Mouse (Mus musculus) hindbrain, embryonic 14.5 days (tissue): ENCODE measurements at regions not wholly inside any gene's neighbourhood (a gene's known extent, or its start where the extent isn't known, plus 50 kb on each side); places are given as distances from the start of the nearest gene placed in this dataset.
A peak's percentile ranks its signal among the peaks of the same experiment; 100 is the strongest.

Experiments used
- ATAC-seq: fragments of 200-750 bp; cut with Nextera tagmentation; 2 replicates; pipeline ENCODE4 v1.8.0; 2017; ENCODE audit warnings: moderate number of reproducible peaks, mild to moderate bottlenecking, moderate TSS enrichment, moderate library complexity; ENCODE audit not compliant: low FRiP score
- DNase-seq: peaks from one replicate; pipeline ENCODE4 v3.0.0-alpha.2; 2015; ENCODE audit warnings: low spot score
- H3K27ac ChIP-seq: fragments of 300-500 bp; sonication (generic); 2 replicates; pipeline ENCODE4 v1.5.1; 2014; ENCODE audit warnings: mild to moderate bottlenecking, moderate library complexity
- H3K27me3 ChIP-seq: fragments of 300-500 bp; sonication (generic); 2 replicates; pipeline ENCODE4 v1.6.1; 2014; ENCODE audit warnings: mild to moderate bottlenecking, low read length, mixed read lengths; ENCODE audit not compliant: control insufficient read depth, insufficient read depth
- H3K36me3 ChIP-seq: fragments of 300-500 bp; sonication (generic); replicated peaks from 2 replicates; pipeline ENCODE4 v1.6.1; 2014; ENCODE audit not compliant: control insufficient read depth, insufficient read depth
- H3K4me1 ChIP-seq: fragments of 300-500 bp; sonication (generic); replicated peaks from 2 replicates; pipeline ENCODE4 v1.6.1; 2014; ENCODE audit warnings: antibody characterized with exemption, low read length, mixed read lengths; ENCODE audit not compliant: control insufficient read depth, insufficient read depth
- H3K4me2 ChIP-seq: fragments of 300-500 bp; sonication (generic); replicated peaks from 2 replicates; pipeline ENCODE4 v1.6.1; 2014; ENCODE audit warnings: mild to moderate bottlenecking, moderate library complexity
- H3K4me3 ChIP-seq: fragments of 300-500 bp; sonication (generic); replicated peaks from 2 replicates; pipeline ENCODE4 v1.5.1; 2014; ENCODE audit warnings: mild to moderate bottlenecking, low read length
- H3K9ac ChIP-seq: fragments of 300-500 bp; sonication (generic); 2 replicates; pipeline ENCODE4 v1.6.1; 2014
- H3K9me3 ChIP-seq: fragments of 300-500 bp; sonication (generic); 2 replicates; pipeline ENCODE4 v1.6.1; 2016; ENCODE audit warnings: low read length; ENCODE audit not compliant: control insufficient read depth
- WGBS: fragments of 180-500 bp; shearing (Covaris S2); extraction: QIAGEN DNeasy Blood & Tissue Kit; methylation state at CpG from one replicate; pipeline ENCODE4 v1.1.7; 2014; 5-methylcytosine and 5-hydroxymethylcytosine counted together

GRCm38 (mm10) chr5:91456924-91457323, 54.1 kb upstream of the Btc start:
- WGBS: 48% methylated on average over 3 of the region's 3 CpGs
- no peak; the same call in 1 of the 2 replicates for ATAC-seq

GRCm38 (mm10) chr5:91464876-91465508, 52.4 kb upstream of the Parm1 start:
- no peaks in the 10 kb centered on the region for H3K36me3 ChIP-seq
- WGBS: 51% methylated on average over 4 of the region's 4 CpGs
- no peaks in the 10 kb centered on the region for H3K27me3 ChIP-seq
- no peak overlapping the region for H3K4me2 ChIP-seq
- no peaks in the 10 kb centered on the region for H3K4me1 ChIP-seq
- ATAC-seq: peak; percentile 89
- H3K4me3 ChIP-seq: no peak overlapping the region
- peak; percentile 78 for DNase-seq
- H3K27ac ChIP-seq: no peak overlapping the region
- H3K9ac ChIP-seq: no peak overlapping the region
- H3K9me3 ChIP-seq: no peaks in the 10 kb centered on the region

More at GRCm38 (mm10) chr5:91456924-91457323, 54.1 kb upstream of the Btc start:
- Histone ChIP-seq H3K4me1 (0 out of 2 replicates have a peak, but pooled peaks cover 4% of the 10 kb centered on the region), H3K4me3 (no peak overlapping the region), H3K4me2 (no peak overlapping the region), H3K9ac (no peak overlapping the region), H3K27me3 (no peaks in the 10 kb centered on the region), H3K36me3 (no peaks in the 10 kb centered on the region), H3K9me3 (no peaks in the 10 kb centered on the region), H3K27ac (no peak overlapping the region)
- DNase-seq: no peak
